Mouse (Mus musculus) heart, embryonic 12.5 days (tissue): Measurements from ENCODE around the gene Hfe. TPM values are rescaled to one million over a fixed set of nuclear protein-coding genes. Genes with fewer than 3 reads are reported as not detected.
"Not testable (repeated sequence)": the region's sequence is repeated elsewhere in the genome, so short reads cannot be mapped to it uniquely, and the experiment has no call there.

Experiments used
- ATAC-seq: fragments of 200-750 bp; cut with Nextera tagmentation; 2 replicates; pipeline ENCODE4 v1.8.0; 2017; ENCODE audit warnings: moderate TSS enrichment, moderate library complexity; ENCODE audit not compliant: insufficient number of reproducible peaks, low FRiP score
- H3K27ac ChIP-seq: fragments of 300-500 bp; sonication (generic); 2 replicates; pipeline ENCODE4 v1.5.1; 2016; ENCODE audit warnings: mild to moderate bottlenecking, moderate library complexity; ENCODE audit not compliant: poor library complexity, severe bottlenecking
- H3K27me3 ChIP-seq: fragments of 300-500 bp; sonication (generic); replicated peaks from 2 replicates; pipeline ENCODE4 v1.6.1; 2016; ENCODE audit warnings: mild to moderate bottlenecking, moderate library complexity
- H3K36me3 ChIP-seq: fragments of 300-500 bp; sonication (generic); 2 replicates; pipeline ENCODE4 v1.6.1; 2016; ENCODE audit warnings: mild to moderate bottlenecking, moderate library complexity
- H3K4me1 ChIP-seq: fragments of 300-500 bp; sonication (generic); replicated peaks from 2 replicates; pipeline ENCODE4 v1.6.1; 2016; ENCODE audit warnings: mild to moderate bottlenecking
- H3K4me2 ChIP-seq: fragments of 300-500 bp; sonication (generic); 2 replicates; pipeline ENCODE4 v1.6.1; 2016; ENCODE audit warnings: mild to moderate bottlenecking, moderate library complexity
- H3K4me3 ChIP-seq: fragments of 300-500 bp; sonication (generic); 2 replicates; pipeline ENCODE4 v1.5.1; 2016; ENCODE audit warnings: mild to moderate bottlenecking
- H3K9ac ChIP-seq: fragments of 300-500 bp; sonication (generic); 2 replicates; pipeline ENCODE4 v1.6.1; 2016; ENCODE audit warnings: mild to moderate bottlenecking, moderate library complexity
- H3K9me3 ChIP-seq: fragments of 300-500 bp; sonication (generic); replicated peaks from 2 replicates; pipeline ENCODE4 v1.6.1; 2016; ENCODE audit warnings: mild to moderate bottlenecking, moderate library complexity
- WGBS: fragments of 180-500 bp; shearing (Covaris S2); methylation state at CpG from one replicate; pipeline ENCODE4 v1.1.7; 2016; 5-methylcytosine and 5-hydroxymethylcytosine counted together
- polyA plus RNA-seq: library from polyadenylated mRNA; unstranded; fragments of >200 nt; fragmentation: Nextera tagmentation; extraction: Ambion mirVana; gene quantifications from 2 replicates; pipeline ENCODE4 v1.2.1, GENCODE M21; 2016

The Hfe gene
- polyA plus RNA-seq, 1 experiment from 2014 or later = 10.5 TPM

- Histone ChIP-seq H3K4me2 (no peak overlapping the region), H3K9me3 (no peaks in the 10 kb centered on the region), H3K36me3 (no peaks in the 10 kb centered on the region), H3K4me3 (no peak overlapping the region), H3K27me3 (no peaks in the 10 kb centered on the region), H3K4me1 (peaks cover 15% of the 10 kb centered on the region), H3K27ac (no peak overlapping the region), H3K9ac (no peak overlapping the region)
- WGBS = 89% methylated on average over 9 of the region's 9 CpGs
- ATAC-seq = no peak
These were observed 15.7 kb downstream of the Hfe start for GRCm38 (mm10) chr13:23694956-23695355.

- no peak for ATAC-seq
- no peaks in the 10 kb centered on the region for H3K9me3 ChIP-seq
- H3K27me3 ChIP-seq = no peaks in the 10 kb centered on the region
- H3K27ac ChIP-seq = no peak overlapping the region
- H3K4me3 ChIP-seq = no peak overlapping the region
- H3K9ac ChIP-seq = no peak overlapping the region
- WGBS = 80% methylated on average over 6 of the region's 6 CpGs
- no peak overlapping the region for H3K4me2 ChIP-seq
- no peaks in the 10 kb centered on the region for H3K36me3 ChIP-seq
- H3K4me1 ChIP-seq = peaks cover 13% of the 10 kb centered on the region
These were observed 16.7 kb downstream of the Hfe start for GRCm38 (mm10) chr13:23693856-23694440.

- H3K27ac ChIP-seq = no peak overlapping the region
- H3K4me3 ChIP-seq = no peak overlapping the region
- no peaks in the 10 kb centered on the region for H3K36me3 ChIP-seq
- no peak overlapping the region for H3K4me2 ChIP-seq
- H3K9me3 ChIP-seq = no peaks in the 10 kb centered on the region
- H3K27me3 ChIP-seq = no peaks in the 10 kb centered on the region
- H3K4me1 ChIP-seq = peaks cover 8% of the 10 kb centered on the region; the same call in 1 of the 2 replicates
- 40% methylated on average over 2 of the region's 2 CpGs for WGBS
- no peak overlapping the region for H3K9ac ChIP-seq
- no peak for ATAC-seq
These were observed 21.2 kb downstream of the Hfe start for GRCm38 (mm10) chr13:23689459-23689858.

GRCm38 (mm10) chr13:23688956-23689355, 21.7 kb downstream of the Hfe start:
- Histone ChIP-seq H3K4me1 (peaks cover 8% of the 10 kb centered on the region; the same call in 1 of the 2 replicates), H3K9me3 (no peaks in the 10 kb centered on the region), H3K27ac (no peak overlapping the region), H3K36me3 (no peaks in the 10 kb centered on the region), H3K27me3 (no peaks in the 10 kb centered on the region), H3K4me3 (no peak overlapping the region), H3K4me2 (no peak overlapping the region), H3K9ac (no peak overlapping the region)
- ATAC-seq = no peak
- WGBS = 93% methylated on average over 2 of the region's 2 CpGs

- no peaks in the 10 kb centered on the region for H3K9me3 ChIP-seq
- no peak for ATAC-seq
- WGBS = 89% methylated on average over 7 of the region's 7 CpGs
- H3K27ac ChIP-seq = no peak overlapping the region
- H3K4me1 ChIP-seq = peaks cover 9% of the 10 kb centered on the region
- H3K4me2 ChIP-seq = no peak overlapping the region
- no peaks in the 10 kb centered on the region for H3K36me3 ChIP-seq
- no peak overlapping the region for H3K4me3 ChIP-seq
- no peak overlapping the region for H3K9ac ChIP-seq
- no peaks in the 10 kb centered on the region for H3K27me3 ChIP-seq
These were observed 22.7 kb downstream of the Hfe start for GRCm38 (mm10) chr13:23687907-23688306.

GRCm38 (mm10) chr13:23687181-23687580, 23.5 kb downstream of the Hfe start:
- Histone ChIP-seq H3K9ac (no peak overlapping the region), H3K36me3 (no peaks in the 10 kb centered on the region), H3K4me2 (no peak overlapping the region), H3K4me3 (no peak overlapping the region), H3K27me3 (no peaks in the 10 kb centered on the region), H3K27ac (no peak overlapping the region), H3K4me1 (peaks cover 15% of the 10 kb centered on the region), H3K9me3 (no peaks in the 10 kb centered on the region)
- WGBS = 81% methylated on average over 4 of the region's 4 CpGs
- ATAC-seq = no peak

- H3K4me3 ChIP-seq = peak overlapping the region; percentile 57
- peak overlapping the region; percentile 66 for H3K9ac ChIP-seq
- H3K4me2 ChIP-seq = peak overlapping the region; percentile 79
- peak overlapping the region; percentile 99 for H3K27ac ChIP-seq
- H3K4me1 ChIP-seq = peaks cover 15% of the 10 kb centered on the region
- WGBS = 63% methylated on average over 4 of the region's 4 CpGs
- no peaks in the 10 kb centered on the region for H3K27me3 ChIP-seq
- H3K9me3 ChIP-seq = no peaks in the 10 kb centered on the region
- no peaks in the 10 kb centered on the region for H3K36me3 ChIP-seq
- no peak for ATAC-seq
These were observed 24.7 kb downstream of the Hfe start for GRCm38 (mm10) chr13:23685966-23686365.

- peak overlapping the region; percentile 99 for H3K27ac ChIP-seq
- H3K9ac ChIP-seq = peak overlapping the region; percentile 66
- no peaks in the 10 kb centered on the region for H3K9me3 ChIP-seq
- no peaks in the 10 kb centered on the region for H3K36me3 ChIP-seq
- H3K27me3 ChIP-seq = no peaks in the 10 kb centered on the region
- peak overlapping the region; percentile 79 for H3K4me2 ChIP-seq
- no peak for ATAC-seq
- H3K4me3 ChIP-seq = peak overlapping the region; percentile 57
- WGBS = 9% methylated on average over 15 of the region's 15 CpGs
- peaks cover 13% of the 10 kb centered on the region for H3K4me1 ChIP-seq
These were observed 25.4 kb downstream of the Hfe start for GRCm38 (mm10) chr13:23685121-23685861.

GRCm38 (mm10) chr13:23684295-23684945, 26.2 kb downstream of the Hfe start:
- peak; percentile 23 for ATAC-seq
- Histone ChIP-seq H3K4me3 (peak overlapping the region; percentile 57), H3K27ac (peak overlapping the region; percentile 99), H3K9ac (peak overlapping the region; percentile 79), H3K4me1 (peaks cover 13% of the 10 kb centered on the region), H3K4me2 (peak overlapping the region; percentile 79)
- H3K36me3 ChIP-seq, H3K9me3 ChIP-seq, H3K27me3 ChIP-seq: not testable (repeated sequence)
- WGBS = under 1% methylated on average over 19 of the region's 37 CpGs

- Histone ChIP-seq H3K4me2 (peak within 1 kb of the TSS; percentile 79), H3K9me3 (no peaks in the 10 kb centered on the region), H3K4me3 (peak within 1 kb of the TSS; percentile 57), H3K27me3 (no peaks in the 10 kb centered on the region), H3K36me3 (no peaks in the 10 kb centered on the region), H3K27ac (peak within 1 kb of the TSS; percentile 99), H3K9ac (peak within 1 kb of the TSS; percentile 79), H3K4me1 (peaks cover 13% of the 10 kb centered on the region)
- peak; percentile 96 for ATAC-seq
- under 1% methylated on average over 32 of the region's 32 CpGs for WGBS
These were observed 26.8 kb downstream of the Hfe start, which contains the start of the genes Hist1h2ac and Hist1h2bc for GRCm38 (mm10) chr13:23683755-23684281. Gene Hist1h2ac (minus strand): TSS chr13:23683948. Gene Hist1h2bc (plus strand): TSS chr13:23684199.
